Mouse (Mus musculus): ENCODE measurements at regions not wholly inside any gene's neighbourhood (a gene's known extent, or its start where the extent isn't known, plus 50 kb on each side); places are given as distances from the start of the nearest gene placed in this dataset.
A peak's percentile ranks its signal among the peaks of the same experiment; 100 is the strongest.

GRCm38 (mm10) chr12:16013354-16013753 lies 196.6 kb upstream of the Trib2 start:
- no peak overlapping the region for H3K4me3 ChIP-seq
- ATAC-seq (ENCODE audit: low FRiP score) = no peak
- no peaks in the 10 kb centered on the region for H3K36me3 ChIP-seq
- peaks cover 2% of the 10 kb centered on the region; the same call in 1 of the 2 replicates for H3K4me1 ChIP-seq
- H3K9me3 ChIP-seq (replicated peaks) = no peaks in the 10 kb centered on the region
- no peak overlapping the region for H3K27ac ChIP-seq
- no peak overlapping the region for H3K4me2 ChIP-seq (replicated peaks)
- H3K9ac ChIP-seq = no peak overlapping the region
- 83% methylated on average over 2 of the region's 2 CpGs for WGBS
- H3K27me3 ChIP-seq = no peaks in the 10 kb centered on the region

- WGBS = 69% methylated on average over 4 of the region's 4 CpGs
- Histone ChIP-seq H3K9me3 (replicated peaks) (no peaks in the 10 kb centered on the region), H3K27me3 (no peaks in the 10 kb centered on the region), H3K27ac (no peak overlapping the region), H3K4me1 (peaks cover 2% of the 10 kb centered on the region; the same call in 1 of the 2 replicates), H3K4me2 (replicated peaks) (no peak overlapping the region), H3K9ac (no peak overlapping the region), H3K36me3 (no peaks in the 10 kb centered on the region), H3K4me3 (no peak overlapping the region)
- ATAC-seq (ENCODE audit: low FRiP score) = 0 out of 2 replicates have a peak, but pooled peaks have one; percentile 29
Measured at GRCm38 (mm10) chr12:16012081-16012480, 195.4 kb upstream of the Trib2 start.

- no peak overlapping the region for H3K4me2 ChIP-seq (replicated peaks)
- H3K9ac ChIP-seq = no peak overlapping the region
- H3K36me3 ChIP-seq = no peaks in the 10 kb centered on the region
- 63% methylated on average over 10 of the region's 10 CpGs for WGBS
- H3K4me3 ChIP-seq = no peak overlapping the region
- H3K4me1 ChIP-seq = peaks cover 2% of the 10 kb centered on the region; the same call in 1 of the 2 replicates
- no peak overlapping the region for H3K27ac ChIP-seq
- no peaks in the 10 kb centered on the region for H3K9me3 ChIP-seq (replicated peaks)
- no peak for ATAC-seq (ENCODE audit: low FRiP score)
- no peaks in the 10 kb centered on the region for H3K27me3 ChIP-seq
Measured at GRCm38 (mm10) chr12:16009822-16010620, 193.3 kb upstream of the Trib2 start.

GRCm38 (mm10) chr12:16008763-16009515 lies 192.2 kb upstream of the Trib2 start:
- Histone ChIP-seq H3K9ac (no peak overlapping the region), H3K4me3 (no peak overlapping the region), H3K9me3 (replicated peaks) (no peaks in the 10 kb centered on the region), H3K4me2 (replicated peaks) (no peak overlapping the region), H3K27ac (peak overlapping the region; percentile 48; the same call in 1 of the 2 replicates), H3K4me1 (peaks cover 2% of the 10 kb centered on the region; the same call in 1 of the 2 replicates), H3K36me3 (no peaks in the 10 kb centered on the region), H3K27me3 (no peaks in the 10 kb centered on the region)
- 28% methylated on average over 3 of the region's 3 CpGs for WGBS
- no peak for ATAC-seq (ENCODE audit: low FRiP score)

- ATAC-seq (ENCODE audit: low FRiP score) = no peak
- Histone ChIP-seq H3K27me3 (no peaks in the 10 kb centered on the region), H3K9me3 (replicated peaks) (no peaks in the 10 kb centered on the region), H3K9ac (no peak overlapping the region), H3K4me1 (peaks cover 2% of the 10 kb centered on the region; the same call in 1 of the 2 replicates), H3K4me2 (replicated peaks) (no peak overlapping the region), H3K4me3 (no peak overlapping the region), H3K27ac (no peak overlapping the region), H3K36me3 (no peaks in the 10 kb centered on the region)
- WGBS = 89% methylated on average over 4 of the region's 4 CpGs
Measured at GRCm38 (mm10) chr12:16008261-16008660, 191.5 kb upstream of the Trib2 start.

GRCm38 (mm10) chr12:16006688-16007087 lies 190.0 kb upstream of the Trib2 start:
- H3K36me3 ChIP-seq = no peaks in the 10 kb centered on the region
- H3K27ac ChIP-seq = no peak overlapping the region
- H3K4me1 ChIP-seq = no peaks in the 10 kb centered on the region; the same call in 1 of the 2 replicates
- H3K27me3 ChIP-seq = no peaks in the 10 kb centered on the region
- no peaks in the 10 kb centered on the region for H3K9me3 ChIP-seq (replicated peaks)
- H3K4me3 ChIP-seq = no peak overlapping the region
- no peak overlapping the region for H3K9ac ChIP-seq
- 86% methylated on average over 5 of the region's 5 CpGs for WGBS
- no peak for ATAC-seq (ENCODE audit: low FRiP score)
- H3K4me2 ChIP-seq (replicated peaks) = no peak overlapping the region

GRCm38 (mm10) chr12:16006286-16006685 lies 189.6 kb upstream of the Trib2 start:
- H3K9ac ChIP-seq = no peak overlapping the region
- ATAC-seq (ENCODE audit: low FRiP score) = no peak
- no peaks in the 10 kb centered on the region for H3K9me3 ChIP-seq (replicated peaks)
- no peaks in the 10 kb centered on the region for H3K36me3 ChIP-seq
- H3K27me3 ChIP-seq = no peaks in the 10 kb centered on the region
- H3K27ac ChIP-seq = no peak overlapping the region
- H3K4me1 ChIP-seq = no peaks in the 10 kb centered on the region; the same call in 1 of the 2 replicates
- no peak overlapping the region for H3K4me2 ChIP-seq (replicated peaks)
- H3K4me3 ChIP-seq = no peak overlapping the region
- 98% methylated on average over 5 of the region's 5 CpGs for WGBS

GRCm38 (mm10) chr12:16001811-16002210 lies 185.1 kb upstream of the Trib2 start:
- Histone ChIP-seq H3K27ac (no peak overlapping the region), H3K9me3 (replicated peaks) (no peaks in the 10 kb centered on the region), H3K4me1 (no peaks in the 10 kb centered on the region), H3K4me3 (no peak overlapping the region), H3K27me3 (no peaks in the 10 kb centered on the region), H3K36me3 (no peaks in the 10 kb centered on the region), H3K4me2 (replicated peaks) (no peak overlapping the region), H3K9ac (no peak overlapping the region)
- ATAC-seq (ENCODE audit: low FRiP score) = no peak
- WGBS = 91% methylated on average over 7 of the region's 7 CpGs

- no peaks in the 10 kb centered on the region for H3K36me3 ChIP-seq
- no peak overlapping the region for H3K4me3 ChIP-seq
- H3K9ac ChIP-seq = no peak overlapping the region
- WGBS = 85% methylated on average over 5 of the region's 5 CpGs
- H3K4me2 ChIP-seq (replicated peaks) = no peak overlapping the region
- no peaks in the 10 kb centered on the region for H3K27me3 ChIP-seq
- H3K9me3 ChIP-seq (replicated peaks) = no peaks in the 10 kb centered on the region
- no peaks in the 10 kb centered on the region for H3K4me1 ChIP-seq
- no peak for ATAC-seq (ENCODE audit: low FRiP score)
- H3K27ac ChIP-seq = no peak overlapping the region
Measured at GRCm38 (mm10) chr12:16001225-16001624, 184.5 kb upstream of the Trib2 start.

GRCm38 (mm10) chr12:15998331-15998730 lies 181.6 kb upstream of the Trib2 start:
- Histone ChIP-seq H3K9me3 (replicated peaks) (no peaks in the 10 kb centered on the region), H3K27ac (no peak overlapping the region), H3K9ac (no peak overlapping the region), H3K4me1 (no peaks in the 10 kb centered on the region), H3K4me3 (no peak overlapping the region), H3K27me3 (no peaks in the 10 kb centered on the region), H3K4me2 (replicated peaks) (no peak overlapping the region), H3K36me3 (no peaks in the 10 kb centered on the region)
- no peak for ATAC-seq (ENCODE audit: low FRiP score)

- no peak for ATAC-seq (ENCODE audit: low FRiP score)
- WGBS = 81% methylated on average over 3 of the region's 3 CpGs
- no peak overlapping the region for H3K4me3 ChIP-seq
- H3K9me3 ChIP-seq (replicated peaks) = no peaks in the 10 kb centered on the region
- H3K4me1 ChIP-seq = no peaks in the 10 kb centered on the region
- H3K9ac ChIP-seq = no peak overlapping the region
- H3K4me2 ChIP-seq (replicated peaks) = no peak overlapping the region
- H3K27me3 ChIP-seq = no peaks in the 10 kb centered on the region
- H3K27ac ChIP-seq = no peak overlapping the region
- no peaks in the 10 kb centered on the region for H3K36me3 ChIP-seq
Measured at GRCm38 (mm10) chr12:15993866-15994265, 177.1 kb upstream of the Trib2 start.

- Histone ChIP-seq H3K27me3 (no peaks in the 10 kb centered on the region), H3K9ac (no peak overlapping the region), H3K4me2 (replicated peaks) (no peak overlapping the region), H3K9me3 (replicated peaks) (no peaks in the 10 kb centered on the region), H3K27ac (no peak overlapping the region), H3K4me3 (no peak overlapping the region), H3K4me1 (no peaks in the 10 kb centered on the region), H3K36me3 (no peaks in the 10 kb centered on the region)
- no peak for ATAC-seq (ENCODE audit: low FRiP score)
Measured at GRCm38 (mm10) chr12:15986351-15986750, 169.6 kb upstream of the Trib2 start.
